Mouse (Mus musculus) stomach, embryonic 15.5 days (tissue): Measurements from ENCODE around the gene Mef2b. TPM values are rescaled to one million over a fixed set of nuclear protein-coding genes. Genes with fewer than 3 reads are reported as not detected.
A peak's percentile ranks its signal among the peaks of the same experiment; 100 is the strongest.
"Not testable (repeated sequence)": the region's sequence is repeated elsewhere in the genome, so short reads cannot be mapped to it uniquely, and the experiment has no call there.

Source experiments
- ATAC-seq: fragments of 200-750 bp; cut with Nextera tagmentation; 2 replicates; pipeline ENCODE4 v1.8.0; 2017; ENCODE audit warnings: low read depth, moderate number of reproducible peaks, moderate TSS enrichment; ENCODE audit not compliant: insufficient read depth, low FRiP score
- H3K27ac ChIP-seq: fragments of 300-500 bp; sonication (generic); 2 replicates; pipeline ENCODE4 v1.5.1; 2015; ENCODE audit warnings: mild to moderate bottlenecking, inconsistent platforms
- H3K27me3 ChIP-seq: fragments of 300-500 bp; sonication (generic); replicated peaks from 2 replicates; pipeline ENCODE4 v1.6.1; 2015; ENCODE audit warnings: inconsistent platforms
- H3K36me3 ChIP-seq: fragments of 300-500 bp; sonication (generic); 2 replicates; pipeline ENCODE4 v1.6.1; 2015; ENCODE audit warnings: inconsistent platforms
- H3K4me1 ChIP-seq: fragments of 300-500 bp; sonication (generic); 2 replicates; pipeline ENCODE4 v1.6.1; 2015; ENCODE audit warnings: inconsistent platforms
- H3K4me2 ChIP-seq: fragments of 300-500 bp; sonication (generic); 2 replicates; pipeline ENCODE4 v1.6.1; 2015; ENCODE audit warnings: mild to moderate bottlenecking, inconsistent platforms
- H3K4me3 ChIP-seq: fragments of 300-500 bp; sonication (generic); replicated peaks from 2 replicates; pipeline ENCODE4 v1.5.1; 2015; ENCODE audit warnings: inconsistent platforms
- H3K9ac ChIP-seq: fragments of 300-500 bp; sonication (generic); 2 replicates; pipeline ENCODE4 v1.6.1; 2015; ENCODE audit warnings: inconsistent platforms
- H3K9me3 ChIP-seq: fragments of 300-500 bp; sonication (generic); 2 replicates; pipeline ENCODE4 v1.6.1; 2016; ENCODE audit warnings: inconsistent platforms
- WGBS: fragments of 180-500 bp; shearing (Covaris S2); methylation state at CpG from one replicate; pipeline ENCODE4 v1.1.7; 2015; 5-methylcytosine and 5-hydroxymethylcytosine counted together
- microRNA-seq: library from miRNA; unstranded; fragments of <30 nt; microRNA quantifications from one replicate; pipeline ENCODE4, GENCODE M21; 2016
- polyA plus RNA-seq: library from polyadenylated mRNA; unstranded; fragments of >200 nt; fragmentation: Nextera tagmentation; extraction: Ambion mirVana; gene quantifications from 2 replicates; pipeline ENCODE4 v1.2.1, GENCODE M21; 2015

The Mef2b gene
- polyA plus RNA-seq, 1 experiment from 2014 or later = 0.19 TPM

- WGBS = 1% methylated on average over 31 of the region's 31 CpGs
- Histone ChIP-seq H3K9me3 (no peaks in the 10 kb centered on the region), H3K4me2 (peak overlapping the region; percentile 99), H3K4me3 (peak overlapping the region; percentile 71), H3K9ac (peak overlapping the region; percentile 47; the same call in 1 of the 2 replicates), H3K27ac (no peak overlapping the region), H3K36me3 (no peaks in the 10 kb centered on the region), H3K27me3 (no peaks in the 10 kb centered on the region), H3K4me1 (peaks cover 6% of the 10 kb centered on the region; the same call in 1 of the 2 replicates)
- no peak for ATAC-seq
Measured at GRCm38 (mm10) chr8:70211726-70212111, 72.2 kb downstream of the Mef2b start.

GRCm38 (mm10) chr8:70212112-70213055 is 72.9 kb downstream of the Mef2b start, which contains the start of gene Slc25a42:
TSS of gene Slc25a42 (minus strand) at chr8:70212305.
- H3K27me3 ChIP-seq = no peaks in the 10 kb centered on the region
- H3K27ac ChIP-seq = peak within 1 kb of the TSS; percentile 60
- H3K4me1 ChIP-seq = peaks cover 6% of the 10 kb centered on the region; the same call in 1 of the 2 replicates
- ATAC-seq = peak; percentile 97
- H3K9me3 ChIP-seq = no peaks in the 10 kb centered on the region
- under 1% methylated on average over 63 of the region's 66 CpGs for WGBS
- peak within 1 kb of the TSS; percentile 99 for H3K4me2 ChIP-seq
- peak within 1 kb of the TSS; percentile 71 for H3K4me3 ChIP-seq
- peak within 1 kb of the TSS; percentile 47; the same call in 1 of the 2 replicates for H3K9ac ChIP-seq
- no peaks in the 10 kb centered on the region for H3K36me3 ChIP-seq

- H3K27me3 ChIP-seq = no peaks in the 10 kb centered on the region
- no peak overlapping the region for H3K9ac ChIP-seq
- H3K36me3 ChIP-seq = no peaks in the 10 kb centered on the region
- ATAC-seq = no peak
- H3K9me3 ChIP-seq = no peaks in the 10 kb centered on the region
- no peak overlapping the region for H3K4me3 ChIP-seq
- H3K4me1 ChIP-seq = peaks cover 6% of the 10 kb centered on the region; the same call in 1 of the 2 replicates
- 72% methylated on average over 3 of the region's 3 CpGs for WGBS
- H3K27ac ChIP-seq = no peak overlapping the region
- H3K4me2 ChIP-seq = no peak overlapping the region
Measured at GRCm38 (mm10) chr8:70214411-70214810, 74.9 kb downstream of the Mef2b start.

- H3K27ac ChIP-seq = no peak overlapping the region
- H3K27me3 ChIP-seq = no peaks in the 10 kb centered on the region
- 70% methylated on average over 5 of the region's 5 CpGs for WGBS
- no peak overlapping the region for H3K4me2 ChIP-seq
- H3K36me3 ChIP-seq = no peaks in the 10 kb centered on the region
- peaks cover 6% of the 10 kb centered on the region; the same call in 1 of the 2 replicates for H3K4me1 ChIP-seq
- no peak overlapping the region for H3K4me3 ChIP-seq
- no peaks in the 10 kb centered on the region for H3K9me3 ChIP-seq
- no peak overlapping the region for H3K9ac ChIP-seq
- ATAC-seq = no peak
Measured at GRCm38 (mm10) chr8:70215092-70215491, 75.6 kb downstream of the Mef2b start.

- WGBS = 73% methylated on average over 3 of the region's 3 CpGs
- H3K4me2 ChIP-seq, ATAC-seq, H3K27ac ChIP-seq, H3K27me3 ChIP-seq, H3K9me3 ChIP-seq, H3K4me3 ChIP-seq, H3K36me3 ChIP-seq, H3K4me1 ChIP-seq, H3K9ac ChIP-seq: not testable (repeated sequence)
Measured at GRCm38 (mm10) chr8:70216161-70216560, 76.7 kb downstream of the Mef2b start.

- no peak for ATAC-seq
- Histone ChIP-seq H3K27me3 (no peaks in the 10 kb centered on the region), H3K9ac (no peak overlapping the region), H3K9me3 (no peaks in the 10 kb centered on the region), H3K27ac (no peak overlapping the region), H3K4me2 (no peak overlapping the region), H3K4me3 (no peak overlapping the region), H3K4me1 (no peaks in the 10 kb centered on the region), H3K36me3 (no peaks in the 10 kb centered on the region)
- 61% methylated on average over 1 of the region's 1 CpGs for WGBS
Measured at GRCm38 (mm10) chr8:70216566-70216965, 77.1 kb downstream of the Mef2b start.

Small RNA genes within 50 kb of the gene (microRNA-seq; reads per million reads assigned to microRNA genes)
- not detected for gene Mir7066

Other genes with a start within 250 kb of the Mef2b start
- gene Tssk6, start 237.5 kb upstream of the Mef2b start, polyA plus RNA-seq = 3.1 and 3.9 TPM in 2 replicates
- gene Ndufa13, start 237.2 kb upstream of the Mef2b start, polyA plus RNA-seq = 183 and 190 TPM in 2 replicates
- 2.8 and 4.1 TPM in 2 replicates for gene Yjefn3, start 237.0 kb upstream of the Mef2b start, polyA plus RNA-seq
- 56.0 and 56.8 TPM in 2 replicates for gene Gatad2a, start 143.3 kb upstream of the Mef2b start, polyA plus RNA-seq
- gene Mau2, start 97.0 kb upstream of the Mef2b start, polyA plus RNA-seq = 44.7 and 47.9 TPM in 2 replicates
- gene Sugp1, start 96.9 kb upstream of the Mef2b start, polyA plus RNA-seq = 37.3 and 42.0 TPM in 2 replicates
- 7.0 and 9.9 TPM in 2 replicates for gene Tm6sf2, start 66.8 kb upstream of the Mef2b start, polyA plus RNA-seq
- gene Hapln4, start 56.3 kb upstream of the Mef2b start, polyA plus RNA-seq = 0.10 and 0.14 TPM in 2 replicates
- 1.8 TPM in 2 replicates for gene Ncan, start 18.8 kb upstream of the Mef2b start, polyA plus RNA-seq
- 38.2 and 39.4 TPM in 2 replicates for gene Nr2c2ap, start 8.4 kb upstream of the Mef2b start, polyA plus RNA-seq
- gene Rfxank, start 557 bp upstream of the Mef2b start, polyA plus RNA-seq = 14.4 and 14.8 TPM in 2 replicates
- gene Borcs8, start 212 bp upstream of the Mef2b start, polyA plus RNA-seq = 42.6 and 43.2 TPM in 2 replicates
- gene Tmem161a, start 32.6 kb downstream of the Mef2b start, polyA plus RNA-seq = 54.4 and 59.0 TPM in 2 replicates
- gene Slc25a42, start 72.6 kb downstream of the Mef2b start, polyA plus RNA-seq = 4.7 and 6.4 TPM in 2 replicates
- 26.0 and 27.2 TPM in 2 replicates for gene Sugp2, start 94.5 kb downstream of the Mef2b start, polyA plus RNA-seq
- 21.7 and 26.4 TPM in 2 replicates for gene Armc6, start 94.8 kb downstream of the Mef2b start, polyA plus RNA-seq
- 32.7 and 38.9 TPM in 2 replicates for gene Homer3, start 143.1 kb downstream of the Mef2b start, polyA plus RNA-seq
- gene Ddx49, start 162.8 kb downstream of the Mef2b start, polyA plus RNA-seq = 46.3 and 49.8 TPM in 2 replicates
- gene Cope, start 162.8 kb downstream of the Mef2b start, polyA plus RNA-seq = 379 and 398 TPM in 2 replicates
- gene Cers1, start 176.1 kb downstream of the Mef2b start, polyA plus RNA-seq = 4.2 and 4.4 TPM in 2 replicates
- gene Gdf1, start 190.1 kb downstream of the Mef2b start, polyA plus RNA-seq = 1.7 and 2.2 TPM in 2 replicates
- gene Upf1, start 213.6 kb downstream of the Mef2b start, polyA plus RNA-seq = 16.1 and 17.5 TPM in 2 replicates
- gene Comp, start 233.8 kb downstream of the Mef2b start, polyA plus RNA-seq = 0.22 and 0.28 TPM in 2 replicates